In genomic region chr17:15416596-15417215, GRCm38 (mm10) we compare ENCODE assay signal across 18 mouse cellular contexts. TPM values are rescaled to one million over a fixed set of nuclear protein-coding genes. Genes with fewer than 3 reads are reported as not detected.
"Had no signal": no experiment of that assay in that cellular context is flagged by ENCODE, and none has a peak within 500 bp of the region (broad histone marks: within the 10 kb centered on the region; RNA-seq: fewer than 3 reads in every experiment).

No protein-coding gene starts in this region.

- H3K4me1 ChIP-seq: lung, embryonic 15.5 days; midbrain, embryonic 12.5 days; midbrain, embryonic 15.5 days; neural tube, embryonic 12.5 days; stomach, embryonic 15.5 days had no signal

- DNase-seq: lung, adult 2 months; lung, postnatal 14 days; lung, postnatal 36 days; right cerebral cortex, postnatal 14 days; thymus, adult 2 months; thymus, postnatal 25 days; thymus, postnatal 4 days had no signal

- H3K27ac ChIP-seq: liver, embryonic 14.5 days; lung, embryonic 15.5 days; macrophage; midbrain, embryonic 12.5 days; midbrain, embryonic 15.5 days; neural tube, embryonic 12.5 days; stomach, embryonic 15.5 days; stomach, postnatal 0 days had no signal

- H3K27me3 ChIP-seq: lung, embryonic 15.5 days; megakaryocyte, embryonic 14.5 days; midbrain, embryonic 12.5 days; midbrain, embryonic 15.5 days; neural tube, embryonic 12.5 days; stomach, embryonic 15.5 days had no signal

- ATAC-seq: lung, postnatal 0 days; midbrain, embryonic 15.5 days had no signal

- H3K4me2 ChIP-seq: lung, embryonic 15.5 days; midbrain, embryonic 12.5 days; midbrain, embryonic 15.5 days; neural tube, embryonic 12.5 days; stomach, embryonic 15.5 days had no signal

- H3K9ac ChIP-seq: liver, embryonic 14.5 days; lung, embryonic 15.5 days; midbrain, embryonic 12.5 days; midbrain, embryonic 15.5 days; neural tube, embryonic 12.5 days; stomach, embryonic 15.5 days had no signal

- H3K9me3 ChIP-seq: lung, embryonic 15.5 days; midbrain, embryonic 12.5 days; midbrain, embryonic 15.5 days; neural tube, embryonic 12.5 days; stomach, embryonic 15.5 days had no signal

- H3K4me3 ChIP-seq: lung, embryonic 15.5 days; megakaryocyte, embryonic 14.5 days; midbrain, embryonic 12.5 days; midbrain, embryonic 15.5 days; neural tube, embryonic 12.5 days; stomach, embryonic 15.5 days had no signal

RNA-seq across cellular contexts. Expression of gene Dll1, which starts 40.0 kb away (rescaled TPM):
- total RNA-seq: megakaryocyte progenitor cell, adult 5-6 weeks had no signal
